Mouse (Mus musculus): ENCODE results near the gene Sh2b1. TPM values are rescaled to one million over a fixed set of nuclear protein-coding genes. Genes with fewer than 3 reads are reported as not detected.

Sh2b1 gene
- polyA plus RNA-seq, 1 experiment from 2014 or later: 64.4 TPM

- no peak for TF ChIP-seq CTCF (IDR thresholded peaks at IDR 0.05)
- H3K27me3 ChIP-seq: no peaks in the 10 kb centered on the region
- CTCF ChIA-PET: interaction anchor here (1.1 to 1.3 kb wide), 2 partner anchors 9 to 13 kb away, joined by 3 read pairs; no protein-coding TSS in a partner anchor
- in situ Hi-C loops (cut with MboI; ENCODE audit: low pct_unique_long_range_greater_than_20kb): no loop called here
- DNase-seq (ENCODE audit: low read depth, low spot score) (no peak), ATAC-seq (no peak)
- POLR2A ChIA-PET: no interaction called here
These were observed 30.0 kb downstream of the Sh2b1 start for GRCm38 (mm10) chr7:126445104-126445815.

- ATAC-seq (no peak), DNase-seq (ENCODE audit: low read depth, low spot score) (no peak)
- H3K27me3 ChIP-seq: no peaks in the 10 kb centered on the region
- ChIA-PET POLR2A (interaction anchor here (0.5 kb wide), 1 partner anchor 286 kb away, joined by 5 read pairs; no protein-coding TSS in a partner anchor), CTCF (interaction anchor here (1.1 kb wide), 1 partner anchor 12 kb away, joined by 3 read pairs; no protein-coding TSS in a partner anchor)
- no peak for TF ChIP-seq CTCF (IDR thresholded peaks at IDR 0.05)
- in situ Hi-C loops (cut with MboI; ENCODE audit: low pct_unique_long_range_greater_than_20kb): no loop called here
These were observed 30.7 kb downstream of the Sh2b1 start for GRCm38 (mm10) chr7:126444536-126444935.

GRCm38 (mm10) chr7:126443997-126444396 is 31.2 kb downstream of the Sh2b1 start:
- ChIA-PET POLR2A (interaction anchor here (0.5 kb wide), 1 partner anchor 286 kb away, joined by 5 read pairs; no protein-coding TSS in a partner anchor), CTCF (no interaction called here)
- TF ChIP-seq CTCF (IDR thresholded peaks at IDR 0.05): no peak
- DNase-seq (ENCODE audit: low read depth, low spot score) (no peak), ATAC-seq (no peak)
- in situ Hi-C loops (cut with MboI; ENCODE audit: low pct_unique_long_range_greater_than_20kb): no loop called here
- no peaks in the 10 kb centered on the region for H3K27me3 ChIP-seq

GRCm38 (mm10) chr7:126440134-126440533 is 35.1 kb downstream of the Sh2b1 start:
- no peaks in the 10 kb centered on the region for H3K27me3 ChIP-seq
- DNase-seq (ENCODE audit: low read depth, low spot score): no peak
- in situ Hi-C loops (cut with MboI; ENCODE audit: low pct_unique_long_range_greater_than_20kb): no loop called here
- CTCF ChIA-PET: interaction anchor here (0.5 kb wide), 1 partner anchor 10 kb away, joined by 3 read pairs; no protein-coding TSS in a partner anchor
- POLR2A ChIA-PET: no interaction called here
- no peak for TF ChIP-seq CTCF (IDR thresholded peaks at IDR 0.05)
- no peak for ATAC-seq

- in situ Hi-C loops (cut with MboI; ENCODE audit: low pct_unique_long_range_greater_than_20kb): no loop called here
- ATAC-seq: no peak
- CTCF ChIA-PET: interaction anchor here (0.6 to 2.5 kb wide), 7 partner anchors 9 to 83 kb away, joined by 3 to 8 read pairs (median 4); partner anchors contain the start of gene Sh2b1
- no peak for DNase-seq (ENCODE audit: low read depth, low spot score)
- TF ChIP-seq CTCF (IDR thresholded peaks at IDR 0.05): no peak
- POLR2A ChIA-PET: interaction anchor here (0.5 kb wide), 1 partner anchor 39 kb away, joined by 5 read pairs; no protein-coding TSS in a partner anchor
- no peaks in the 10 kb centered on the region for H3K27me3 ChIP-seq
These were observed 38.4 kb downstream of the Sh2b1 start for GRCm38 (mm10) chr7:126436851-126437250.

- CTCF ChIA-PET: interaction anchor here (0.9 to 1.8 kb wide), 2 partner anchors 27 to 36 kb away, joined by 3 to 8 read pairs; partner anchors contain the start of gene Atp2a1
- no peak for ATAC-seq
- POLR2A ChIA-PET: no interaction called here
- in situ Hi-C loops (cut with MboI; ENCODE audit: low pct_unique_long_range_greater_than_20kb): no loop called here
- DNase-seq (ENCODE audit: low read depth, low spot score): no peak
- no peaks in the 10 kb centered on the region for H3K27me3 ChIP-seq
- TF ChIP-seq CTCF (IDR thresholded peaks at IDR 0.05): no peak
These were observed 39.4 kb downstream of the Sh2b1 start for GRCm38 (mm10) chr7:126435801-126436200.

- H3K27me3 ChIP-seq: no peaks in the 10 kb centered on the region
- ChIA-PET POLR2A (no interaction called here), CTCF (no interaction called here)
- ATAC-seq (no peak), DNase-seq (ENCODE audit: low read depth, low spot score) (no peak)
- in situ Hi-C loops (cut with MboI; ENCODE audit: low pct_unique_long_range_greater_than_20kb): no loop called here
- no peak for TF ChIP-seq CTCF (IDR thresholded peaks at IDR 0.05)
These were observed 40.5 kb downstream of the Sh2b1 start for GRCm38 (mm10) chr7:126434726-126435125.

GRCm38 (mm10) chr7:126430167-126430566 is 45.1 kb downstream of the Sh2b1 start:
- ATAC-seq: no peak
- ChIA-PET CTCF (interaction anchor here (0.7 to 1.4 kb wide), 3 partner anchors 10 to 45 kb away, joined by 3 read pairs; partner anchors contain the start of gene Sh2b1), POLR2A (interaction anchor here (1.4 kb wide), 1 partner anchor 58 kb away, joined by 3 read pairs; no protein-coding TSS in a partner anchor)
- no peak for TF ChIP-seq CTCF (IDR thresholded peaks at IDR 0.05)
- no peaks in the 10 kb centered on the region for H3K27me3 ChIP-seq
- in situ Hi-C loops (cut with MboI; ENCODE audit: low pct_unique_long_range_greater_than_20kb): no loop called here
- no peak for DNase-seq (ENCODE audit: low read depth, low spot score)

- DNase-seq (ENCODE audit: low read depth, low spot score) (no peak), ATAC-seq (no peak)
- no peak for TF ChIP-seq CTCF (IDR thresholded peaks at IDR 0.05)
- POLR2A ChIA-PET: interaction anchor here (1.4 kb wide), 1 partner anchor 58 kb away, joined by 3 read pairs; no protein-coding TSS in a partner anchor
- no peaks in the 10 kb centered on the region for H3K27me3 ChIP-seq
- CTCF ChIA-PET: interaction anchor here (1.4 kb wide), 1 partner anchor 46 kb away, joined by 3 read pairs; the partner anchor contains the start of gene Sh2b1
- in situ Hi-C loops (cut with MboI; ENCODE audit: low pct_unique_long_range_greater_than_20kb): no loop called here
These were observed 45.7 kb downstream of the Sh2b1 start for GRCm38 (mm10) chr7:126429503-126429898.

- POLR2A ChIA-PET: interaction anchor here (1.1 to 2.0 kb wide), 4 partner anchors 10 to 59 kb away, joined by 3 to 8 read pairs (median 4); no protein-coding TSS in a partner anchor
- peak; percentile 72 for DNase-seq (ENCODE audit: low read depth, low spot score)
- ATAC-seq: peak; percentile 86
- CTCF ChIA-PET: interaction anchor here (1.4 kb wide), 1 partner anchor 46 kb away, joined by 3 read pairs; the partner anchor contains the start of gene Sh2b1
- TF ChIP-seq CTCF (IDR thresholded peaks at IDR 0.05): no peak
- in situ Hi-C loops (cut with MboI; ENCODE audit: low pct_unique_long_range_greater_than_20kb): no loop called here
- no peaks in the 10 kb centered on the region for H3K27me3 ChIP-seq
These were observed 46.4 kb downstream of the Sh2b1 start, which contains the start of gene Rabep2 for GRCm38 (mm10) chr7:126428631-126429502. Gene Rabep2, plus strand, starts transcription at chr7:126428759.

Data from Patski (cell line).